Mouse (Mus musculus) heart, adult 2 months (tissue): ENCODE results near the gene Sspn.

Experiments
- CTCF ChIP-seq: fragments of 200-600 bp; IDR thresholded peaks from 2 replicates; pipeline ENCODE4 v1.8.1; 2022; ENCODE audit warnings: antibody characterized with exemption, mild to moderate bottlenecking, moderate library complexity
- POLR2A ChIP-seq: fragments of 200-500 bp; IDR thresholded peaks from 2 replicates; pipeline ENCODE4 v1.6.1; 2011; ENCODE audit warnings: mild to moderate bottlenecking, low read depth, low read length, control low read depth; ENCODE audit not compliant: insufficient read depth

DNA sequence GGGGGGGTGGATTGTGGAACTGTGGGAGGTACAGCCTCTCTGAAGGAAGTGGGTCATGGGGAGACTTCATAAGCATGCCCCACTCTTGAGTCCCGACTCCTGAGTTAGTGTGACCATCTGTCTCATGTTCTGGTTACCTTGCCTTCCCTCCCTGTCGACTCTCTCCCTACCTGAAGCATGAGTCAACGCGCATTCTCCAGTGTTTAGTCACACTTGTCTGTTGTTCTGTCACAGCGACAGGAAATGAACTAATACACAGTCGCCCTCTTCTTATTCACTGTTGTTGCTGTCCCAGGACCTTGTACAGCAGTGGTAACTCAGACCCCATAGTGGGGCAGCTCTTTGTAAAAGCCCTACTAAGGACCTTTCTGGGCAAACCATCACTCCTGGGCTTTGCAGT is 41.4 kb downstream of the Sspn start:
- no peak for TF ChIP-seq POLR2A
- TF ChIP-seq CTCF: no peak
